Mouse (Mus musculus) monocyte, adult 2 months (primary cell): ENCODE measurements around the gene Boc.

ENCODE experiments used
- DNase-seq, 2 experiments: peaks; one replicate each; pipeline ENCODE4 v3.0.0; 2022; ENCODE audit warnings: low spot score in 2 of 2, low read depth in 1 of 2

The Boc gene

GRCm38 (mm10) chr16:44553861-44554260 is 4.8 kb downstream of the Boc start:
- DNase-seq: no peak

GRCm38 (mm10) chr16:44552726-44553125 is 6.0 kb downstream of the Boc start:
- no peak for DNase-seq

- no peak for DNase-seq
These were observed 6.7 kb downstream of the Boc start for GRCm38 (mm10) chr16:44552036-44552435.

GRCm38 (mm10) chr16:44551491-44551890 is 7.2 kb downstream of the Boc start:
- DNase-seq: no peak

- DNase-seq: no peak
These were observed 7.9 kb downstream of the Boc start for GRCm38 (mm10) chr16:44550843-44551242.

GRCm38 (mm10) chr16:44549867-44550679 is 8.6 kb downstream of the Boc start:
- no peak for DNase-seq

- DNase-seq: no peak
These were observed 9.3 kb downstream of the Boc start for GRCm38 (mm10) chr16:44549381-44549780.

- no peak for DNase-seq
These were observed 10.7 kb downstream of the Boc start for GRCm38 (mm10) chr16:44547976-44548375.

GRCm38 (mm10) chr16:44546831-44547230 is 11.9 kb downstream of the Boc start:
- no peak for DNase-seq

GRCm38 (mm10) chr16:44545939-44546338 is 12.8 kb downstream of the Boc start:
- DNase-seq: no peak

GRCm38 (mm10) chr16:44545153-44545552 is 13.5 kb downstream of the Boc start:
- DNase-seq: no peak

GRCm38 (mm10) chr16:44543098-44543497 is 15.6 kb downstream of the Boc start:
- no peak for DNase-seq

GRCm38 (mm10) chr16:44542029-44542690 is 16.5 kb downstream of the Boc start:
- DNase-seq: no peak

- DNase-seq: no peak
These were observed 19.1 kb downstream of the Boc start for GRCm38 (mm10) chr16:44539611-44540010.

- DNase-seq: no peak
These were observed 20.0 kb downstream of the Boc start for GRCm38 (mm10) chr16:44538401-44539395.

GRCm38 (mm10) chr16:44534122-44534521 is 24.6 kb downstream of the Boc start:
- DNase-seq: no peak

- DNase-seq: no peak
These were observed 25.2 kb downstream of the Boc start for GRCm38 (mm10) chr16:44533522-44533921.

- no peak for DNase-seq
These were observed 25.8 kb downstream of the Boc start for GRCm38 (mm10) chr16:44532851-44533250.

GRCm38 (mm10) chr16:44531239-44531797 is 27.4 kb downstream of the Boc start:
- DNase-seq: no peak

- DNase-seq: no peak
These were observed 27.9 kb downstream of the Boc start for GRCm38 (mm10) chr16:44530829-44531228.

GRCm38 (mm10) chr16:44530191-44530590 is 28.5 kb downstream of the Boc start:
- DNase-seq: no peak
